Mouse (Mus musculus) CH12.LX (cell line): ENCODE data around the gene Fez2.
A peak's percentile ranks its signal among the peaks of the same experiment; 100 is the strongest.

ENCODE experiments used
- BHLHE40 ChIP-seq: IDR thresholded peaks from 2 replicates; pipeline ENCODE4 v1.6.1; 2011; ENCODE audit warnings: mild to moderate bottlenecking, low read depth, low read length, improper control_type of control experiment
- CTCF ChIP-seq, 2 experiments: IDR thresholded peaks in 1 of 2; conservative IDR thresholded peaks in 1 of 2; 2 replicates each; pipeline ENCODE4 v1.5.1; 2011 to 2012; ENCODE audit warnings: low read depth in 2 of 2, low read length in 2 of 2, improper control_type of control experiment in 1 of 2, inconsistent platforms in 1 of 2, mild to moderate bottlenecking in 1 of 2, moderate library complexity in 1 of 2
- E2F4 ChIP-seq: IDR thresholded peaks from 2 replicates; pipeline ENCODE4 v1.6.1; 2011; ENCODE audit warnings: low read depth, low read length, improper control_type of control experiment; ENCODE audit not compliant: insufficient replicate concordance
- EP300 ChIP-seq: IDR thresholded peaks from 2 replicates; pipeline ENCODE4 v1.6.1; 2011; ENCODE audit warnings: low read length, improper control_type of control experiment
- JUND ChIP-seq: conservative IDR thresholded peaks from 2 replicates; pipeline ENCODE4 v1.6.1; 2011; ENCODE audit warnings: low read depth, low read length, improper control_type of control experiment
- MAFK ChIP-seq: IDR thresholded peaks from 2 replicates; pipeline ENCODE4 v1.6.1; 2011; ENCODE audit warnings: low read length, improper control_type of control experiment; ENCODE audit not compliant: insufficient replicate concordance
- MAX ChIP-seq: IDR thresholded peaks from 2 replicates; pipeline ENCODE4 v1.6.1; 2011; ENCODE audit warnings: low read length, improper control_type of control experiment
- MYC ChIP-seq: IDR thresholded peaks from 2 replicates; pipeline ENCODE4 v1.6.1; 2011; ENCODE audit warnings: low read depth, mild to moderate bottlenecking, improper control_type of control experiment, low read length
- POLR2A ChIP-seq: IDR thresholded peaks from 2 replicates; pipeline ENCODE4 v1.6.1; 2011; ENCODE audit warnings: low read depth, mild to moderate bottlenecking, improper control_type of control experiment, low read length
- RAD21 ChIP-seq: IDR thresholded peaks from 2 replicates; pipeline ENCODE4 v1.6.1; 2011; ENCODE audit warnings: low read depth, mild to moderate bottlenecking, low read length, improper control_type of control experiment, moderate library complexity
- TBP ChIP-seq: conservative IDR thresholded peaks from 2 replicates; pipeline ENCODE4 v1.6.1; 2011; ENCODE audit warnings: low read depth, low read length, improper control_type of control experiment
- USF1 ChIP-seq: IDR thresholded peaks from 2 replicates; pipeline ENCODE4 v1.6.1; 2014; ENCODE audit warnings: low read depth, mild to moderate bottlenecking, inconsistent platforms, low read length, improper control_type of control experiment

DNA sequence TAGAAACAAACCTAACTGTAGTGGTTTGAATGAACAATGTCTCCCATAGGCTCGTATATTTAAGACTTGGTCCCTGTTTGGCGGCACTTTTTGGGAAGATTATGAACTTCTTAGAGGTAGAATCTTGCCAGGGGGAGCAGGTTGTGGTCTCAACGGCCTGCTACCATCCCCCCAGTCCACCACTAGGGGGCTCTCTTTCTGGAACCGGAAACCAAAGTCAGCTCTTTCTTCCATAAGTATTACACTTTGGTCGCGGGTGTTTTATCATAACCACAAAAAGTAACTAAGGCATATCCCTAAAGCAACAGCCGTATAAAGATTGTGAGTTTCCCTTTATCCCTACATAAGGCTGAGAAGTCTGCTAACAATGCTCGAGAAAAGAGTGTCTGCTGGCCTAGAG is 12.4 kb upstream of the Fez2 start:
- TF ChIP-seq E2F4 (no peak), CTCF (conservative IDR thresholded peaks at IDR 0.05 in 1 of 2, IDR thresholded peaks at IDR 0.05 in 1 of 2; ENCODE audit: low read depth in 2 of 2, low read length in 2 of 2) (peak; percentile 53 to 76; a peak in 3 of 4 replicates), RAD21 (no peak; the same call in none of the 2 replicates), JUND (no peak), POLR2A (no peak), EP300 (peak; percentile 15; the same call in 1 of the 2 replicates), BHLHE40 (no peak), MAX (no peak), MYC (no peak), USF1 (no peak), TBP (no peak), MAFK (no peak)
